Mouse (Mus musculus): ENCODE measurements around the gene 1700102P08Rik. TPM values are rescaled to one million over a fixed set of nuclear protein-coding genes. Genes with fewer than 3 reads are reported as not detected.
A peak's percentile ranks its signal among the peaks of the same experiment; 100 is the strongest.

1700102P08Rik gene
- total RNA-seq, 2 experiments from 2014 or later: 1.4 to 2.7 TPM

DNA sequence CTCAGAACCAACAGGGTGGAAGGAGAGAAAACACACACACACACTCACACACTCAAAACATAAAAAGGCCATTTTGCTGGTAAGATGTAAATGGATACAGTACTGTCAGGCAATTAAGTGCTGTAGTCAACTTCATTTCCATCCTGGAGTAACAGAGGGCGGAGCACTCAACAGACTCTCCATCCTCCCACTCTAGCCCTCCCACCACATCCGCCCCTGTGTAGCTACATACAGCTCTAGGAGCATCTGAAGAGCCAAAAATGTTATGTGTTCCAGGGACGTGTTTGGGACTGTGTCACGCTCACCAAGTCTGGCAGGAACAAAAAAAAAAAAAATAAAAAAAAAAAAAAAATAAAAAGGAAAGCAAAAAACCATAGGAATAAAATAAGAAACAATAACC, 10.5 kb downstream of the 1700102P08Rik start:
- DNase-seq (ENCODE audit: low spot score in 2 of 2): peak; percentile 36 to 52
- intact Hi-C loops (cut with DNase I): no loop called here

DNA sequence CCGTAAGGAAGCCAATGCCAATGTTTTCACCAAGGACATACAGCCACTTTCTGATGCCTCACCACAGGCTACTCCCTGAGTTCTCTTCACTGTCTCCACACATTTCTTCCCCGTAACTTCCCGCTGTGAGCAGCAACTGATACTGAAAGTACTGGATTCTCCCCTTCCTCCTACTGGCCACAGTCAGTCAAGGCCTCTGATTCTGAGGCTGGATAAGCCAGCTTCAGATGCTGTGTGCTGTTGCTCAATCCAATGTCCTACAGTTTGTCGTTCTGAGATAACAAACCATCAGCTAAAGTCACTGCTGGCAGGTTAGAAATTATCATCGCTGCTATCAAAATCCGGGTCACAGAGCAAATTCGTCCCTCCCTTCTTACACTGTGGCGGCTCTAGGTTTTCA, 11.8 kb downstream of the 1700102P08Rik start:
- intact Hi-C loops (cut with DNase I): no loop called here
- no peak for DNase-seq (ENCODE audit: low spot score in 2 of 2)

- no peak for DNase-seq (ENCODE audit: low spot score in 2 of 2)
These were observed 16.9 kb downstream of the 1700102P08Rik start for GRCm38 (mm10) chr9:108409535-108409934.

GRCm38 (mm10) chr9:108411381-108411942, 18.9 kb downstream of the 1700102P08Rik start:
- peak; percentile 57 to 87 for DNase-seq (ENCODE audit: low spot score in 2 of 2)
- intact Hi-C loops (cut with DNase I): loop anchor here (5.0 kb wide), 1 partner anchor 41 kb away; no protein-coding TSS in a partner anchor

More at GRCm38 (mm10) chr9:108409535-108409934, 16.9 kb downstream of the 1700102P08Rik start:
- intact Hi-C loops (cut with DNase I): no loop called here

DNA sequence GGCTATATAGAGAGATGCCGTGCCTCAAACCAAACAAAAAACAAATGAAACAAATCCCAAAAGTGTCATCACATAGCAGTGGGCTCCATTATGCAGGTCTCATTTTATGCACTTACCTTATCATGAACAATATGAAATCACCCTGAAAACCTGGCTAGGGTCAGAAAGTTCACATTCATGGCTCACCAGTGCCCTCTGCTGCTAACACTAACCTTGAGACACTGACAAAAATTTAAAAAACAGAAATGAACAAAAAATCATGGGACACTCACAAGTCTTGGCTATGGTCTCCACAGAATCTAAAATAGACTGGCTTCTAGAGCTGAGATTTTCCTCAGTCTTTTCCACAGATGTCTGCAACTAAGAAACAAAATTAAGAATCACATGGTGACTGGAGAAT, 19.6 kb downstream of the 1700102P08Rik start:
- intact Hi-C loops (cut with DNase I): loop anchor here (5.0 kb wide), 1 partner anchor 40 kb away; no protein-coding TSS in a partner anchor
- DNase-seq (ENCODE audit: low spot score in 2 of 2): no peak

- no peak for DNase-seq (ENCODE audit: low spot score in 2 of 2)
- intact Hi-C loops (cut with DNase I): no loop called here
These were observed 35.8 kb downstream of the 1700102P08Rik start, which contains the start of gene Ccdc36 for GRCm38 (mm10) chr9:108428384-108428783. Ccdc36 (minus strand) TSS chr9:108428484.

DNA sequence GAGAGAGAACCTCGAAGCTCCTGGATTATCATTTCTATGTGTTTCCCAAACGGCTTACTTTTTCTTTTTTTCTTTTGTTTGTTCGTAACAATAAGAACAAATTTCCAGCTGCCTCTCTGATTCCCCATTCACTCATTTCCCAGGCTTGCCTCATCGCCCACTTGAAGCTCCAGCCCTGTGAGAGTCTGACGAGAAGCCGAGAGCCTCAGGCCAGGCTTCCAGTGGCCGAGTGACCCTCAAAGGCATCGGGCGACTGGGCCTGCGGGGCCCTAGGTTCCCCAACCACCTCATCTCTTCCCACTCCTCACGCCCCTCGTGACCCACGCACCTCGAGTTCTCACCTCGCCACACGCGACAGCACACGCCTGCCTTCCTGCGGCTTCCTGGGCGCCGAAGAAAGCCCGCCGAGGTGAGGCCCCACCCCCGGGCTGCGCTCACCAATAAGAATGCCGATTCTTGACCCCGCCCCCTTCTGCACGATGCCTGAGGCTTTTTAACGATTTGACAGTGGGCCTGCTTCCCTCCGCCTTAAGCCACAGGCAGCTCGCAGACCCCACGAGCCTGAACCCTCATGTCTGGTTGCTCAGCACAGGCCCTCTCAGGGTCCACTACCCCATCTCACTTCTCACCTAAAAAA, 38.9 kb downstream of the 1700102P08Rik start:
- intact Hi-C loops (cut with DNase I): no loop called here
- DNase-seq (ENCODE audit: low spot score in 2 of 2): no peak

- DNase-seq (ENCODE audit: low spot score in 2 of 2): no peak
- intact Hi-C loops (cut with DNase I): no loop called here
These were observed 43.6 kb downstream of the 1700102P08Rik start, which contains the start of gene BC048562 for GRCm38 (mm10) chr9:108436182-108436581. BC048562 (plus strand) TSS chr9:108436482.

GRCm38 (mm10) chr9:108439176-108439575, 46.6 kb downstream of the 1700102P08Rik start:
- DNase-seq (ENCODE audit: low spot score in 2 of 2): no peak
- intact Hi-C loops (cut with DNase I): no loop called here

GRCm38 (mm10) chr9:108440485-108440884, 47.9 kb downstream of the 1700102P08Rik start:
- intact Hi-C loops (cut with DNase I): no loop called here
- DNase-seq (ENCODE audit: low spot score in 2 of 2): no peak

DNA sequence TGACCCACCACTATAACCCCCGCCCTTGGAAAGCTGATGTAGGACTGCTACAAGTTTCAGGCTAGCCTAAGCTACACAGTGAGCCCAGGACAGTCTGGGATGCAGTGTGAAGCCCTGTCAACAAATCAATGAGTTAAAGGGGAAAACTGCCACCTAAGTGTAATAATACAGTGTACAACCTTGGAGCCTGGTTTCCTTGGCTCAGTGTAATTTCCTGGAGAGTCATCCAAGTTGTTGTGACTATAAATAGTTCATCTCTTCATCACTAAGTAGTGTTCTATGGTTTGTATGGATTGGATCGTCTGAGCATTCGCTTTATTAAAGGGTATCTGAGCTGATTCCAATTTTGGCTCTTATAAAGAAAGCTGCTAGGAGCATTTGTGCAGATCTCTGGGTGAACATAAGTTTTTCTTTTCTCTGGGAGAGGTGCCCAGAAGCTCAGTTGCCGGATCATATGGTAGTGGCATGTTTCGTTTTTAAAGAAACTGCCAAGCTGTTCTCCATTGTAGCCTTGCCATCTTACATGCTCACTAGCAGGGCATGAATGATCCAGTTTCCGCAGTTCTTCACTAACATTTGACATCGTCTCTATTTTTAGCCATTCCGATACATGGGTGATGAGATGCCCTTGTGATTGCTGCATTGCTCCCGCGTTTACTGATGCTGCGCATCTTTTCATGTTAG, 48.8 kb downstream of the 1700102P08Rik start:
- DNase-seq (ENCODE audit: low spot score in 2 of 2): peak; percentile 64 to 82
- intact Hi-C loops (cut with DNase I): no loop called here

DNA sequence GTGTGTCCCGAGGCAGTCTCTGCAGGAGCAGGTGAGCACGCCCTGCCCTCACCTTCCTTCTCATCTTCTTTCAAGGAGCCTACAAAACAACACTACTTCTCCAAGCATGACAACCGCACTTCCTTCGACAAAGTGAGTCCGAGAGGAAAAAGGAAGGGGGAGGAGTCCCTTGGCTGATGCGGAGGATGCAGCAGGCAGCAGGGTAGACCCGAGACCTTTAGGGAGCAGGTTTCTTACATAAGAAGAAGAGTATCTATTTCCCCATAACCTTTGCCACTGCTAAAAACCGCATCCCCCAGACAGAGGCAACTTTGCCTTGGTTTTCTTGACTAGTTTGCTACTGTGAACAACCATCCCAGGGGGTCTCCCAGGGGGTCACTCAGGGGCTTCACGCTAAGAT, 52.5 kb downstream of the 1700102P08Rik start:
- intact Hi-C loops (cut with DNase I): no loop called here
- DNase-seq (ENCODE audit: low spot score in 2 of 2): no peak

GRCm38 (mm10) chr9:108449860-108450259, 57.3 kb downstream of the 1700102P08Rik start:
- intact Hi-C loops (cut with DNase I): loop anchor here (5.0 kb wide), 1 partner anchor 38 kb away; no protein-coding TSS in a partner anchor
- peak; percentile 71 to 84 for DNase-seq (ENCODE audit: low spot score in 2 of 2)

GRCm38 (mm10) chr9:108450292-108451169, 57.9 kb downstream of the 1700102P08Rik start:
- peak in 1 of 2 experiments; percentile 59 for DNase-seq (ENCODE audit: low spot score in 2 of 2)
- intact Hi-C loops (cut with DNase I): loop anchor here (5.0 kb wide), 1 partner anchor 38 kb away; no protein-coding TSS in a partner anchor

DNA sequence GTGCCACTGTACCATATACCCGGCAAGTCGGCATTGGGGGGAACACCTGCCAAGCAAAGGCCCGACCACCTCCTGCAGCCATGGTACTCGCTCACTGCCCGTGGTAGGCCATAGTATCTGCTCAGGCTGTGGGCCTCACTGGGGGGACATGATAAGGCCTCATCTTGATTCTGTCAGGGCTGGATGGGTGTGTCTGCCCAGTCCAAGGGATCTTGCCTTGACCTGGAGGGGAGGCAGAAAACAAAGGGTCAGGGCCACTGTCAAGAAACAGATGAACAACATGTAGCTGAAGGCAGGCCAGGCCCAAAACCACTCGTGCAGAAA, 58.5 kb downstream of the 1700102P08Rik start:
- no peak for DNase-seq (ENCODE audit: low spot score in 2 of 2)
- intact Hi-C loops (cut with DNase I): loop anchor here (5.0 kb wide), 1 partner anchor 39 kb away; no protein-coding TSS in a partner anchor

DNA sequence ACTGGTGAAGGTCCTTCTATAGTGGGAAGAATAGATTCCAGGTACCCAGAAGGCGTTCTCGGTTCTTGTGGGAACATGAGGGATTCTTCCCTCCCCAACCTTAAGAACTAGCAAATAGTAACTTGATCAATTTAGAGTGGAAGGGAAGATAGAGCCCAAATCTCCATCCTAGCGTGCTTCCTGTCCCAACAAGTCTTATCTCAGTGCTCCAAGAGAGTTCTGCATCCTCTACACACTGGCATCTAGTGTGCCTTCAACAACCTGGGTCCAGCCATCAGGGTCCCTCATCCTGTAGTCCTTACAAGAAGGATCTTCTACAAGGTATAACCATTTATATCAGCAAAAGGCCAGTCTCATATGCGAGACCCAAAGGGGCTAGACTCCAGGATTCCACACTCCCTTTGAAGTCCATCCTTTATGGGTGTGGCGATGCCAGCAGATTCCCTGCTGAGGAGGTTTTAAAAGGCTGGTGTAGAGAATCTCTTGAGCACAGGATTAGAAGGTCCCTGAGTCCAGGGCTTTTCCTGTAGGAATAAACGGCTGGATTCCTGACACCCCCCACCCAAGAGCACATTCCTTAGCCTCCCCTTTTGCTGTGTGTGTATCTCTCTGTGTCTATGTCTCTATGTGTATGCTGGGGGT, 59.0 kb downstream of the 1700102P08Rik start:
- intact Hi-C loops (cut with DNase I): loop anchor here (5.0 kb wide), 1 partner anchor 39 kb away; no protein-coding TSS in a partner anchor
- no peak for DNase-seq (ENCODE audit: low spot score in 2 of 2)

- DNase-seq (ENCODE audit: low spot score in 2 of 2): peak; percentile 90 to 91
- intact Hi-C loops (cut with DNase I): loop anchor here (5.0 kb wide), 1 partner anchor 40 kb away; no protein-coding TSS in a partner anchor
These were observed 59.8 kb downstream of the 1700102P08Rik start for GRCm38 (mm10) chr9:108452291-108452906.

DNA sequence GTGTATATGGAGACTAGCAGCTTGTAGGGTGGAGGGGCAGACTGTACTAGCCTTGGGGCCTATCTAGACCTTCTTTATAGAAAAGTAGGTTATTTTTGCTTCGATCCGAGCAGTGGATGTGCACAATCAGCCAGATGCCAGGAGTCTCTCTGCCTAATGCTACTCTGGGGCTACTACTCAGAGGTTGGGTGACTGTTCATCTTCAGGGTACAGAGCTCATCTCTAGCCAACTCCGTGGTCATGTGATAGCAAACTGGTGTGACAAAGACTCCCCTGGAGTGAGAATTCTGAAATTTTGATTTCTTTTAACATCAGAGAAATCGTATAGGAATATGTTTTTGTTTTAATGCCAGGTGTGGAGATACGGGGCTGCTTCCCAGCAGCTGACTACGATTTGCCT, 60.3 kb downstream of the 1700102P08Rik start:
- DNase-seq (ENCODE audit: low spot score in 2 of 2): no peak
- intact Hi-C loops (cut with DNase I): loop anchor here (5.0 kb wide), 1 partner anchor 41 kb away; no protein-coding TSS in a partner anchor
